Mouse (Mus musculus): ENCODE measurements around the gene Agap1.

- no peak for TF ChIP-seq CTCF (IDR thresholded peaks at IDR 0.05; ENCODE audit: borderline replicate concordance, control insufficient read depth, extremely low read depth, insufficient read depth, low read length, poor library complexity)
- no peak for TF ChIP-seq POLR2A (IDR thresholded peaks at IDR 0.05; ENCODE audit: control insufficient read depth, extremely low read depth, insufficient read depth, low read length, poor library complexity)
These were observed 183.1 kb downstream of the Agap1 start for GRCm38 (mm10) chr1:89637670-89638069.

All from thymus, adult 2 months (tissue).